Mouse (Mus musculus): ENCODE results near the gene Rab33b.

GRCm38 (mm10) chr3:51434871-51435595 is 48.7 kb upstream of the Rab33b start:
- TF ChIP-seq CTCF (IDR thresholded peaks at IDR 0.05; ENCODE audit: low read depth) = no peak
- TF ChIP-seq EP300 (optimal IDR thresholded peaks at IDR 0.05) = no peak
